Mouse (Mus musculus): ENCODE results near the gene Gm10715. TPM values are rescaled to one million over a fixed set of nuclear protein-coding genes. Genes with fewer than 3 reads are reported as not detected.
"Not testable (repeated sequence)": the region's sequence is repeated elsewhere in the genome, so short reads cannot be mapped to it uniquely, and the experiment has no call there.

Gene Gm10715
- not detected for total RNA-seq (2021)
- long read RNA-seq, experiment 1, result 0 reads
- long read RNA-seq, experiment 2, result 0 reads

DNA sequence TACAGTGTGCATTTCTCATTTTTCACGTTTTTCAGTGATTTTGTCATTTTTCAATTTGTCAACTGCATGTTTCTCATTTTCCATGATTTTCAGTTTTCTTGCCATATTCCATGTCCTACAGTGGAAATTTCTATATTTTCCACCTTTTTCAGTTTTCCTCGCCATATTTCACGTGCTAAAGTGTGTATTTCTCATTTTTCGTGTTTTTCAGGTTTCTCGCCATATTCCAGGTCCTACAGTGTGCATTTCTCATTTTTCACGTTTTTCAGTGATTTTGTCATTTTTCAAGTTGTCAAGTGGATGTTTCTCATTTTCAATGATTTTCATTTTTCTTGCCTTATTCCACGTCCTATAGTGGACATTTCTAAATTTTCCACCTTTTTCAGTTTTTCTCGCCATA, at the start of gene Gm10715:
TSS of gene Gm10715 (plus strand) at position 301 of the 400 bp plus-strand sequence.
- DNase-seq (ENCODE audit: low spot score in 2 of 2); intact Hi-C loops (cut with DNase I): not testable (repeated sequence)

- intact Hi-C loops (cut with DNase I), result not testable (repeated sequence)
- DNase-seq (ENCODE audit: low spot score in 2 of 2), result peak in 1 of 2 experiments; percentile 8
Measured at GRCm38 (mm10) chr9:3000445-3000972, 36.2 kb upstream of the Gm10715 start, which contains the start of gene Gm10722. Gm10722 (plus strand) TSS chr9:3000922.

- intact Hi-C loops (cut with DNase I), result not testable (repeated sequence)
- peak; percentile 2 to 51 for DNase-seq (ENCODE audit: low spot score in 2 of 2)
Measured at GRCm38 (mm10) chr9:3001006-3001405, 35.7 kb upstream of the Gm10715 start.

- intact Hi-C loops (cut with DNase I), result not testable (repeated sequence)
- peak; percentile 100 for DNase-seq (ENCODE audit: low spot score in 2 of 2)
Measured at GRCm38 (mm10) chr9:3001948-3002659, 34.6 kb upstream of the Gm10715 start.

DNA sequence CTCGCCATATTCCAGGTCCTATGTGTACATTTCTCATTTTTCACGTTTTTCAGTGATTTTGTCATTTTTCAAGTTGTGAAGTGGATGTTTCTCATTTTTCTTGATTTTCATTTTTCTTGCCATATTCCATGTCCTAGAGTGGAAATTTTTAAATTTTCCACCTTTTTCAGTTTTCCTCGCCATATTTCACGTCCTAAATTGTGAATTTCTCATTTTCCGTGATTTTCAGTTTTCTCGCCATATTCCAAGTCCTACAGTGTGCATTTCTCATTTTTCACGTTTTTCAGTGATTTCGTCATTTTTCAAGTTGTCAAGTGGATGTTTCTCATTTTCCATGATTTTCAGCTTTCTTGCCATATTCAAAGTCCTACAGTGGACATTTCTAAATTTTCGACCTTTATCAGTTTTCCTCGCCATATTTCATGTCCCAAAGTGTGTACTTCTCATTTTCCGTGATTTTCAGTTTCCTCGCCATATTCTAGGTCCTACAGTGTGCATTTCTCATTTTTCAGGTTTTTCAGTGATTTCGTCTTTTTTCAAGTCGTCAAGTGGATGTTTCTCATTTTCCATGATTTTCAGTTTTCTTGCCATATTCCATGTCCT, 33.8 kb upstream of the Gm10715 start, which contains the start of gene Gm11168:
TSS of gene Gm11168 (plus strand) at position 553 of the 603 bp plus-strand sequence.
- DNase-seq (ENCODE audit: low spot score in 2 of 2); intact Hi-C loops (cut with DNase I): not testable (repeated sequence)

- DNase-seq (ENCODE audit: low spot score in 2 of 2); intact Hi-C loops (cut with DNase I): not testable (repeated sequence)
Measured at GRCm38 (mm10) chr9:3006179-3006578, 30.5 kb upstream of the Gm10715 start.

- peak; percentile 91 to 98 for DNase-seq (ENCODE audit: low spot score in 2 of 2)
- intact Hi-C loops (cut with DNase I), result not testable (repeated sequence)
Measured at GRCm38 (mm10) chr9:3006636-3007035, 30.0 kb upstream of the Gm10715 start.

GRCm38 (mm10) chr9:3007272-3007671, 29.4 kb upstream of the Gm10715 start:
- DNase-seq (ENCODE audit: low spot score in 2 of 2); intact Hi-C loops (cut with DNase I): not testable (repeated sequence)

DNA sequence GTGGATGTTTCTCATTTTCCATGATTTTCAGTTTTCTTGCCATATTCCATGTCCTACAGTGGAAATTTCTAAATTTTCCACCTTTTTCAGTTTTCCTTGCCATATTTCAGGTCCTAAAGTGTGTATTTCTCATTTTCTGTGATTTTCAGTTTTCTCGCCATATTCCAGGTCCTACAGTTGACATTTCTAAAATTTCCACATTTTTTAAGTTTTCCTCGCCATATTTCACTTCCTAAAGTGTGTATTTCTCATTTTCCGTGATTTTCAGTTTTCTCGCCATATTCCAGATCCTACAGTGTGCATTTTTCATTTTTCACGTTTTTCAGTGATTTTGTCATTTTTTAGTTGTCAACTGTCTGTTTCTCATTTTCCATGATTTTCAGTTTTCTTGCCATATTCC, 27.3 kb upstream of the Gm10715 start:
- intact Hi-C loops (cut with DNase I), result not testable (repeated sequence)

GRCm38 (mm10) chr9:3012054-3012621, 24.5 kb upstream of the Gm10715 start:
- DNase-seq (ENCODE audit: low spot score in 2 of 2); intact Hi-C loops (cut with DNase I): not testable (repeated sequence)

More for the DNA sequence above, 27.3 kb upstream of the Gm10715 start:
- not testable (repeated sequence) for DNase-seq (ENCODE audit: low spot score in 2 of 2)

DNA sequence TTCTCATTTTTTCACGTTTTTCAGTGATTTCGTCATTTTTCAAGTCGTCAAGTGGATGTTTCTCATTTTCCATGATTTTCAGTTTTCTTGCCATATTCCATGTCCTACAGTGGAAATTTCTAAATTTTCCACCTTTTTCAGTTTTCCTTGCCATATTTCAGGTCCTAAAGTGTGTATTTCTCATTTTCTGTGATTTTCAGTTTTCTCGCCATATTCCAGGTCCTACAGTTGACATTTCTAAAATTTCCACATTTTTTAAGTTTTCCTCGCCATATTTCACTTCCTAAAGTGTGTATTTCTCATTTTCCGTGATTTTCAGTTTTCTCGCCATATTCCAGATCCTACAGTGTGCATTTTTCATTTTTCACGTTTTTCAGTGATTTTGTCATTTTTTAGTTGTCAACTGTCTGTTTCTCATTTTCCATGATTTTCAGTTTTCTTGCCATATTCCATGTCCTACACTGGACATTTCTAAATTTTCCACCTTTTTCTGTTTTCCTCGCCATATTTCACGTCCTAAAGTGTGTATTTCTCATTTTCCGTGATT, 23.9 kb upstream of the Gm10715 start, which contains the start of gene Gm10721:
TSS of gene Gm10721 (plus strand) at position 408 of the 547 bp plus-strand sequence.
- DNase-seq (ENCODE audit: low spot score in 2 of 2); intact Hi-C loops (cut with DNase I): not testable (repeated sequence)

DNA sequence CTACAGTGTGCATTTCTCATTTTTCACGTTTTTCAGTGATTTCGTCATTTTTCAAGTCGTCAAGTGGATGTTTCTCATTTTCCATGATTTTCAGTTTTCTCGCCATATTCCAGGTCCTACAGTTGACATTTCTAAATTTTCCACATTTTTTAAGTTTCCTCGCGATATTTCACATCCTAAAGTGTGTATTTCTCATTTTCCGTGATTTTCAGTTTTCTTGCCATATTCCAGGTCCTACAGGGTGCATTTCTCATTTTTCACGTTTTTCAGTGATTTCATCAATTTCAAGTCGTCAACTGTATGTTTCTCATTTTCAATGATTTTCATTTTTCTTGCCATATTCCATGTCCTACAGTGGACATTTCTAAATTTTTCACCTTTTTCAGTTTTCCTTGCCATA, 21.3 kb upstream of the Gm10715 start, which contains the start of gene Gm10720:
TSS of gene Gm10720 (plus strand) at position 301 of the 400 bp plus-strand sequence.
- DNase-seq (ENCODE audit: low spot score in 2 of 2); intact Hi-C loops (cut with DNase I): not testable (repeated sequence)

GRCm38 (mm10) chr9:3015896-3016295, 20.8 kb upstream of the Gm10715 start:
- intact Hi-C loops (cut with DNase I), result not testable (repeated sequence)
- peak in 1 of 2 experiments; percentile 6 for DNase-seq (ENCODE audit: low spot score in 2 of 2)

GRCm38 (mm10) chr9:3017108-3017507, 19.6 kb upstream of the Gm10715 start, which contains the start of gene Gm10719:
Gm10719 (plus strand) TSS chr9:3017408.
- intact Hi-C loops (cut with DNase I); DNase-seq (ENCODE audit: low spot score in 2 of 2): not testable (repeated sequence)

- intact Hi-C loops (cut with DNase I), result not testable (repeated sequence)
- DNase-seq (ENCODE audit: low spot score in 2 of 2), result peak; percentile 13 to 90
Measured at GRCm38 (mm10) chr9:3018944-3019343, 17.7 kb upstream of the Gm10715 start.

DNA sequence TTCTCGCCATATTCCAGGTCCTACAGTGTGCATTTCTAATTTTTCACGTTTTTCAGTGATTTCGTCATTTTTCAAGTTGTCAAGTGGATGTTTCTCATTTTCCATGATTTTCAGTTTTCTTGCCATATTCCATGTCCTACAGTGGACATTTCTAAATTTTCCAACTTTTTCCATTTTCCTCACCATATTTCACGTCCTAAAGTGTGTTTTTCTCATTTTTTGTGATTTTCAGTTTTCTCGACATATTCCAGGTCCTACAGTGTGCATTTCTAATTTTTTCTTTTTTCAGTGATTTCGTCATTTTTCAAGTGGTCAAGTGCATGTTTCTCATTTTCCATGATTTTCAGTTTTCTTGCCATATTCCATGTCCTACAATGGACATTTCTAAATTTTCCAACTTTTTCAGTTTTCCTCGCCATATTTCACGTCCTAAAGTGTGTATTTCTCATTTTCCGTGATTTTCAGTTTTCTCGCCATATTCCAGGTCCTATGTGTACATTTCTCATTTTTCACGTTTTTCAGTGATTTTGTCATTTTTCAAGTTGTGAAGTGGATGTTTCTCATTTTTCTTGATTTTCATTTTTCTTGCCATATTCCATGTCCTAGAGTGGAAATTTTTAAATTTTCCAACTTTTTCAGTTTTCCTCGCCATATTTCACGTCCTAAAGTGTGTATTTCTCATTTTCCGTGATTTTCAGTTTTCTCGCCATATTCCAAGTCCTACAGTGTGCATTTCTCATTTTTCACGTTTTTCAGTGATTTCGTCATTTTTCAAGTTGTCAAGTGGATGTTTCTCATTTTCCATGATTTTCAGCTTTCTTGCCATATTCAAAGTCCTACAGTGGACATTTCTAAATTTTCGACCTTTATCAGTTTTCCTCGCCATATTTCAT, 16.6 kb upstream of the Gm10715 start:
- intact Hi-C loops (cut with DNase I), result not testable (repeated sequence)

GRCm38 (mm10) chr9:3022316-3023008, 14.2 kb upstream of the Gm10715 start:
- DNase-seq (ENCODE audit: low spot score in 2 of 2), result peak; percentile 75 to 90
- intact Hi-C loops (cut with DNase I), result not testable (repeated sequence)

More for the DNA sequence above, 16.6 kb upstream of the Gm10715 start:
- peak; percentile 72 to 90 for DNase-seq (ENCODE audit: low spot score in 2 of 2)
